Mouse (Mus musculus): Measurements from ENCODE around the gene Atxn7l2. TPM values are rescaled to one million over a fixed set of nuclear protein-coding genes. Genes with fewer than 3 reads are reported as not detected.

Atxn7l2 gene
- polyA plus RNA-seq, 2 experiments, result 1.7 to 2.2 TPM

- Histone ChIP-seq H3K27me3 (ENCODE audit: control insufficient read depth, insufficient read depth, low read length) (no peaks in the 10 kb centered on the region; the same call in none of the 2 replicates), H3K4me3 (ENCODE audit: insufficient read depth in 1 of 2, low read depth in 2 of 2, low read length in 2 of 2) (no peak overlapping the region), H3K4me2 (ENCODE audit: low read depth) (no peak overlapping the region), H3K36me3 (replicated peaks; ENCODE audit: control insufficient read depth, insufficient read depth, low read depth) (no peaks in the 10 kb centered on the region), H3K4me1 (replicated peaks; ENCODE audit: control insufficient read depth in 2 of 2, insufficient read depth in 2 of 2, low read length in 1 of 2) (no peaks in the 10 kb centered on the region), H3K9me3 (ENCODE audit: control insufficient read depth, low read length) (no peaks in the 10 kb centered on the region), H3K9ac (replicated peaks) (no peak overlapping the region), H3K27ac (no peak overlapping the region)
- TF ChIP-seq CTCF (IDR thresholded peaks at IDR 0.05; ENCODE audit: low read depth), result peak; percentile 38
- TF ChIP-seq EP300 (IDR thresholded peaks at IDR 0.05; ENCODE audit: low read depth), result no peak
- 64% methylated on average over 7 of the region's 7 CpGs for WGBS (ENCODE audit: insufficient replicate concordance)
- DNase-seq (ENCODE audit: low read depth in 3 of 3, low spot score in 3 of 3) (no peak), ATAC-seq (ENCODE audit: insufficient read depth) (no peak)
These were observed 31.7 kb downstream of the Atxn7l2 start for GRCm38 (mm10) chr3:108178756-108179715.

GRCm38 (mm10) chr3:108174672-108175531 lies 35.8 kb downstream of the Atxn7l2 start:
- no peaks in the 10 kb centered on the region for H3K9me3 ChIP-seq (ENCODE audit: control insufficient read depth, low read length)
- H3K36me3 ChIP-seq (replicated peaks; ENCODE audit: control insufficient read depth, insufficient read depth, low read depth), result no peaks in the 10 kb centered on the region
- H3K27ac ChIP-seq, result no peak overlapping the region
- no peak for ATAC-seq (ENCODE audit: insufficient read depth)
- H3K4me2 ChIP-seq (ENCODE audit: low read depth), result no peak overlapping the region
- no peak for TF ChIP-seq CTCF (IDR thresholded peaks at IDR 0.05; ENCODE audit: low read depth)
- TF ChIP-seq EP300 (IDR thresholded peaks at IDR 0.05; ENCODE audit: low read depth), result no peak
- DNase-seq (ENCODE audit: low read depth in 3 of 3, low spot score in 3 of 3), result no peak
- no peak overlapping the region for H3K4me3 ChIP-seq (ENCODE audit: insufficient read depth in 1 of 2, low read depth in 2 of 2, low read length in 2 of 2)
- no peak overlapping the region for H3K9ac ChIP-seq (replicated peaks)
- 38% methylated on average over 14 of the region's 14 CpGs for WGBS (ENCODE audit: insufficient replicate concordance)
- H3K27me3 ChIP-seq (ENCODE audit: control insufficient read depth, insufficient read depth, low read length), result no peaks in the 10 kb centered on the region; the same call in 1 of the 2 replicates
- no peaks in the 10 kb centered on the region for H3K4me1 ChIP-seq (replicated peaks; ENCODE audit: control insufficient read depth in 2 of 2, insufficient read depth in 2 of 2, low read length in 1 of 2)

- Histone ChIP-seq H3K4me3 (ENCODE audit: insufficient read depth in 1 of 2, low read depth in 2 of 2, low read length in 2 of 2) (no peak overlapping the region), H3K9me3 (ENCODE audit: control insufficient read depth, low read length) (no peaks in the 10 kb centered on the region), H3K36me3 (replicated peaks; ENCODE audit: control insufficient read depth, insufficient read depth, low read depth) (no peaks in the 10 kb centered on the region), H3K4me1 (replicated peaks; ENCODE audit: control insufficient read depth in 2 of 2, insufficient read depth in 2 of 2, low read length in 1 of 2) (no peaks in the 10 kb centered on the region), H3K27me3 (ENCODE audit: control insufficient read depth, insufficient read depth, low read length) (no peaks in the 10 kb centered on the region), H3K9ac (replicated peaks) (no peak overlapping the region), H3K27ac (no peak overlapping the region), H3K4me2 (ENCODE audit: low read depth) (no peak overlapping the region)
- WGBS (ENCODE audit: insufficient replicate concordance), result 44% methylated on average over 3 of the region's 3 CpGs
- ATAC-seq (ENCODE audit: insufficient read depth) (no peak), DNase-seq (ENCODE audit: low read depth in 3 of 3, low spot score in 3 of 3) (no peak)
- TF ChIP-seq EP300 (IDR thresholded peaks at IDR 0.05; ENCODE audit: low read depth) (no peak), CTCF (IDR thresholded peaks at IDR 0.05; ENCODE audit: low read depth) (no peak)
These were observed 41.5 kb downstream of the Atxn7l2 start for GRCm38 (mm10) chr3:108169199-108169598.

GRCm38 (mm10) chr3:108167499-108167898 lies 43.2 kb downstream of the Atxn7l2 start:
- TF ChIP-seq CTCF (IDR thresholded peaks at IDR 0.05; ENCODE audit: low read depth) (no peak), EP300 (IDR thresholded peaks at IDR 0.05; ENCODE audit: low read depth) (no peak)
- no peak for DNase-seq (ENCODE audit: low read depth in 3 of 3, low spot score in 3 of 3)
- Histone ChIP-seq H3K9ac (replicated peaks) (no peak overlapping the region), H3K27ac (no peak overlapping the region), H3K4me3 (ENCODE audit: insufficient read depth in 1 of 2, low read depth in 2 of 2, low read length in 2 of 2) (no peak overlapping the region), H3K36me3 (replicated peaks; ENCODE audit: control insufficient read depth, insufficient read depth, low read depth) (no peaks in the 10 kb centered on the region), H3K4me1 (replicated peaks; ENCODE audit: control insufficient read depth in 2 of 2, insufficient read depth in 2 of 2, low read length in 1 of 2) (no peaks in the 10 kb centered on the region), H3K9me3 (ENCODE audit: control insufficient read depth, low read length) (no peaks in the 10 kb centered on the region), H3K4me2 (ENCODE audit: low read depth) (no peak overlapping the region), H3K27me3 (ENCODE audit: control insufficient read depth, insufficient read depth, low read length) (no peaks in the 10 kb centered on the region)
- WGBS (ENCODE audit: insufficient replicate concordance), result 53% methylated on average over 14 of the region's 14 CpGs
- no peak for ATAC-seq (ENCODE audit: insufficient read depth)

Measured in liver, embryonic 14.5 days (tissue).